In genomic region chr11:50602356-50603081, GRCm38 (mm10) we compare ENCODE assay signal across 8 mouse cellular contexts. TPM values are rescaled to one million over a fixed set of nuclear protein-coding genes. Genes with fewer than 3 reads are reported as not detected.
DNase-seq lines count a peak whose midpoint lies in the region; ATAC-seq lines count a peak whose summit lies in the region.

No protein-coding gene starts in this region.

- peak overlapping the region; percentile 65 for H3K4me3 ChIP-seq in hindbrain, embryonic 14.5 days (replicated peaks; ENCODE audit: low read length)
- peak overlapping the region; percentile 43 for H3K4me3 ChIP-seq in liver, embryonic 15.5 days (replicated peaks)

- peak overlapping the region; percentile 62 for H3K9ac ChIP-seq in hindbrain, embryonic 14.5 days
- H3K9ac ChIP-seq in liver, embryonic 15.5 days: no peak overlapping the region

- H3K9me3 ChIP-seq in hindbrain, embryonic 14.5 days (ENCODE audit: control insufficient read depth, low read length): no peaks in the 10 kb centered on the region
- no peaks in the 10 kb centered on the region for H3K9me3 ChIP-seq in liver, embryonic 15.5 days (replicated peaks)

- peak; percentile 60; the same call in 1 of the 2 replicates for ATAC-seq in frontal cortex, adult (ENCODE audit: low TSS enrichment)
- ATAC-seq in hindbrain, embryonic 14.5 days (ENCODE audit: low FRiP score): peak; percentile 39; the same call in 1 of the 2 replicates
- no peak for ATAC-seq in liver, embryonic 15.5 days (ENCODE audit: insufficient read depth)

- H3K27me3 ChIP-seq in hindbrain, embryonic 14.5 days (ENCODE audit: control insufficient read depth, insufficient read depth, low read length): peaks cover 58% of the 10 kb centered on the region
- H3K27me3 ChIP-seq in liver, embryonic 15.5 days: peaks cover 68% of the 10 kb centered on the region

- under 1% methylated on average over 59 of the region's 59 CpGs for WGBS in hindbrain, embryonic 14.5 days
- WGBS in liver, embryonic 15.5 days (ENCODE audit: insufficient replicate concordance): 1% methylated on average over 59 of the region's 59 CpGs

- no peak for DNase-seq in frontal cortex, postnatal 36 days (ENCODE audit: low spot score in 2 of 2)
- DNase-seq in adrenal gland, postnatal 25 days: peak; percentile 48
- DNase-seq in forelimb bud, embryonic 11.5 days (ENCODE audit: low read depth, low spot score): peak; percentile 7
- no peak for DNase-seq in hindbrain, embryonic 14.5 days (ENCODE audit: low spot score)
- DNase-seq in ovary, postnatal 10 days (ENCODE audit: low spot score): peak; percentile 52
- DNase-seq in B cell, adult 2 months: no peak

- no peak overlapping the region for H3K27ac ChIP-seq in hindbrain, embryonic 14.5 days
- no peak overlapping the region for H3K27ac ChIP-seq in liver, embryonic 15.5 days (replicated peaks)

- H3K4me1 ChIP-seq in hindbrain, embryonic 14.5 days (replicated peaks; ENCODE audit: control insufficient read depth, insufficient read depth, low read length): peaks cover 15% of the 10 kb centered on the region
- no peaks in the 10 kb centered on the region for H3K4me1 ChIP-seq in liver, embryonic 15.5 days (replicated peaks)

- H3K4me2 ChIP-seq in hindbrain, embryonic 14.5 days (replicated peaks): peak overlapping the region; percentile 100
- peak overlapping the region; percentile 54 for H3K4me2 ChIP-seq in liver, embryonic 15.5 days

- H3K36me3 ChIP-seq in hindbrain, embryonic 14.5 days (replicated peaks; ENCODE audit: control insufficient read depth, insufficient read depth): no peaks in the 10 kb centered on the region
- no peaks in the 10 kb centered on the region for H3K36me3 ChIP-seq in liver, embryonic 15.5 days (replicated peaks)

RNA-seq across cellular contexts. Expression of gene Adamts2, which starts 0.6 kb away (rescaled TPM):
- 5.0 and 6.6 TPM in 2 replicates for total RNA-seq in adrenal gland, postnatal 25 days (2021)
- 6.3 and 6.8 TPM in 2 replicates for polyA plus RNA-seq in hindbrain, embryonic 14.5 days (2014; fragmentation: Nextera tagmentation; extraction: Ambion mirVana)
- polyA plus RNA-seq in liver, embryonic 15.5 days (2015; fragmentation: Nextera tagmentation; extraction: Ambion mirVana): 1.4 and 1.9 TPM in 2 replicates

Comparison
In these comparisons a context has a peak if more than half of its experiments do, and no peak if none do; other contexts are left out.
1. DNase-seq: peak in adrenal gland, postnatal 25 days (single experiment), forelimb bud, embryonic 11.5 days (single experiment) and ovary, postnatal 10 days (single experiment); none in frontal cortex, postnatal 36 days (0 of 2), hindbrain, embryonic 14.5 days (single experiment) and B cell, adult 2 months (0 of 2).